Mouse (Mus musculus) kidney, postnatal 25 days (tissue): Measurements from ENCODE around the gene Ccser1.
"Not testable (repeated sequence)": the region's sequence is repeated elsewhere in the genome, so short reads cannot be mapped to it uniquely, and the experiment has no call there.

Experiments used
- DNase-seq, 2 experiments: peaks; one replicate each; pipeline ENCODE4 v3.0.0; 2021; ENCODE audit warnings: mixed read lengths in 2 of 2

The Ccser1 gene

DNA sequence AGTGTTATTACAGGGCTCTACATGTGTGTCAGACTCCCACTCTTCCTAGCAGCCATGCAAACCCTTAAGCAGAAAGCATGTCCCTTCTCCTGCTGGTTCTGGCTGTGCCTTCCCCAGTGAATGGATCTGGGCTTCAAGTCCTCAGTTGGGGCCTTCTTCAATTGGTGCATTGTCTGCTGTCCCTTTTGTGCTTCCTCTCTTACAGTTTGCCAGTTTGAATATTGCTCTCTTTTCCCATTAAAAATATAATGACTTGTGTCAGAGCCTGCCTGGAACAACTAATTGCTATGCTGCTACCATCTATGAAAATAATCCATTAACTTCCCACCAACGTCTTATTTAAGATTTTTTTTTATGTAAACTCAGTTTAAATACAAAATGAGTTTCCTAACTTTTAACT is 566.2 kb downstream of the Ccser1 start:
- DNase-seq: no peak

DNA sequence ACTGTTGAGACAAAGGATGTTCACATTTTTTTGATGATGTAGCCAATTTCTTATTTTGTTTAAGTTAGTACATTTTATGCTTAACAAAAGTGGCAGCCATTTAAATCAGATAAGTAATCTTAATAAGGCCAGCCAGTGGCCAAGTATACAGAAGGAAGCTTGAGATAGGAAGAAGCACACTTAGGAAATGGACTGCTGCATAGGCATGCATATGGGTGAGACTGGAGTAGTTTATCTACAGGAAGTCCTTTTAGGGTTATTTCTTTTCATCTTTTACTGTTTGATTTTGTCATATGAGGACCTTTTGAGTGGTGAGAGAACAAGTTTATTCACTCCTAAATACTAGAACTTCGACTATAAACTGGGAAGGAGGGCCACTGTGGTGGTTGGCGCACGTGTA is 582.0 kb downstream of the Ccser1 start:
- no peak for DNase-seq

DNA sequence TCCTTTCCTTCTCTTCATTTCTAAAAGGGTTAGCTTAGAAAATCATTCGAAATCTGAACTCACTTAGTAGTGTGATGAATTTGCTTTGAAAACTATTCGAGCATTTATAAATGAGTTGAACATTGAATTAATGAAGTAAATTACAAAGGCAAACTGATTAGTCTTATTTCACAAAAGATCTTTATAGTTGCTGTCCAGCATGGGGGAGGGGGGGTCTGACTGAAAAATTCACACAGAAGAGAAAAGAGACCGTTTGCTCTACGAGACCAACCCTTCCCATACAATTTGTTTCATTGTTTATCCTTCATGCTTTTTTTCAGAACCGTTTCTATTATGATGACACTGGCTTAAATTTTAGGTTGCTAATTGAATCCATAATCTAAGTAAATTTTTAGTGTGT is 583.3 kb downstream of the Ccser1 start:
- DNase-seq: no peak

DNA sequence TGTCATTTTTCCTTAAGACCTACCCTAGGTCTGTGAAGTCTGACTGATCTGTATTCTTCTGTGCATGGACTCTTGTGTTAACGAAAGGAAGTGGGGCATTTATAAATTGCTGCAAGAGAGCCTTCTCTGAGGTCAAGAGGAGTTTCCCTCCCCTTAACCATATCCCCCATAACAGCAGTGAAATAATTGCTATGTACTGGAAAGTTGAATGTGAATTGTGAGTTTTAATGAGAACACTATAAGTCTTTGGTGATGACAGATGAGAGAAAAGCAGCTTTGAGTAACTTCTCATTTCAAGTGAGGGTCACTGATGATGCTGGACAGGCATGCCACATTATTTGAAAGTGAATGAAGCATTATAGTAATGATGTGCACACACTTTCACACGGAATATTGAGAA is 585.7 kb downstream of the Ccser1 start:
- DNase-seq: no peak

DNA sequence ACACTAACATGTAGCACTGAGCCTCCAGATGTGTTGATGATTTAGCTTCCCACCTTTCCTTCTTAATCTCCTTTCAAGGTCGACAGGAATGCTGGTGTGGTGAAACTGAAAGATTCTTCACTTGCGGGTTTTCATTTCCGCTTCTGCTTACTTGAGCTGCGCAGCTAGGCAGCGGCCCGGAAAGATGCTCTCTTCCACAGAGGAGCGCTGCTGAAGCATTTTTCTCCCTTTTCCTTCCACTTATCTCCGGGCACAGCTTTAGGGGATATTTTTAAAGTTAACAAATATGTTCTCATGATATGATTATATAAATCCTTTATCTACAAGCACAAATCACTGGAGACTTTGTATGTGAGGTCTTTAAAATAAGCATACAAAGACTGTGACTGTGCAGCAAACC is 587.0 kb downstream of the Ccser1 start:
- no peak for DNase-seq

DNA sequence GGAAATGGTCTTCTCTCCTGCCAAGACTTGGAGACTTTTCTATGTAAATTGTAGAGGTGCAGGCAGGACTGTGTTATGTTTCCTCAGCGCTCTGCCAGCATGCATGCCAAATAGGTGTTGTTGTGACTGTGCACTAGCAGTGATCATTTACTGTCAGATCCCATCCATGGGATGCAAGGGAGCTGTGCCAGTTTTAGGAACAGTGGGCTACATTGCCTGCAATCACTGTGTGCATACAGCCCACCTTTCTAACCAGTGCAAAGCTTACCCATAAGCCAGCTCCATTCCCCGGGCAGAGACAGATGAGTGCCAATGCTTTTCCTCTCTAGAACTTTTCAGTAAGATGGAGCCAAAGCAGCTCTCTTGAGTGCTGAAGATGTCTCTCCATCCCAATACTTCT is 606.6 kb downstream of the Ccser1 start:
- no peak for DNase-seq

DNA sequence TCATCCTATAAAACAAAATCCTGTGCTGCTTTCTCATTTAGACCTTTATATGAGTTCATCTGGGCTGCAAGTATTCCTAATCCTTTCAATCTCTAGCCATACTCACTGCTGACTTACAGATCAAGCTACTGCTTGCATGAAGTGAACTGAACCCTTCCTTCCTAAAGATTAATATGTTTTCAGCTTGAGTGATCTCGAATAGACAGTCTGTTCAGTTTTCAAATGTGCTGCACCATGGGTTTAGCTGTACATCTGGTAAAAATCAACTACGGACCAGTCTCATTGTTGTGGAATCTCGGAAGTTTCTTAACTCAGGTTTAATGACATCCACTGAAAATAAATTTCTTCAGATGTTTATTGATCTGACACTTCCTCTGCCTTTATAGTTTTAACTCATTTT is 620.8 kb downstream of the Ccser1 start:
- DNase-seq: no peak

DNA sequence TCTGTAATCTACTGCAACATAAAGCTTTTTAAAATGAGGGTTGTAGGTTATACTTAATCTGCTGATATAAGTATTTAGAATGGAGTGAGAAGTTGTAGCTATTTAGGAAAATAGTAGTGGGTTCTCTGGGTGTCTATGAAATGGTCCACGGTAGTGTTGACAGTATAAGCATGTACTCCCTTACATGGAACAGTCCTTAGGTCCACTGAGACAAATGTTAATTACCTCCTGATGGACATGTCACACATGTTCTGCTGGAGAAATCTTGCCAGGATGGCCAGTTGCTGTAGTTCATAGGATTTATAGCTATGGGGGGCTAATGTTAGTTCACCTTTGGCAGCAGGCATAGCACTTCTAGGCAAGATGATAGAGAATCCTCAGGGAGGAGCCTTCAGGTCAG is 625.4 kb downstream of the Ccser1 start:
- no peak for DNase-seq

DNA sequence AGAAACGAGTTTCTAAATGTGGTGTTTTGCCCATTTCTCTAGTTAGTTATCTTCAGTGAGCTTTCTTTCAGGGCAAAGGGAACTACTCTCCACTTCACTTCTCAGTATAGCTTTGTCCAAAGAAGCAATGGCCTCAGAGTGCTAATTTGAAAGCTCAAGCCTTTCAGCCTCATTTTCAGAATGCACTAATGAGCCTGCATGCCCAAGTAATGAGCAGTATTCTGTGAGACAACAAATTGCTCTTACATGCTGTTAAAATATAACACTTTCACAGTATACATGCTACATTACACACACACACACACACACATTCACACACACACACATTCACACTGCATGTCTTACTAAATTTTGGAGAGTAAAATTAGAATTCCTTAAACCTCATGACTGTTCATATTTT is 637.6 kb downstream of the Ccser1 start:
- DNase-seq: no peak

DNA sequence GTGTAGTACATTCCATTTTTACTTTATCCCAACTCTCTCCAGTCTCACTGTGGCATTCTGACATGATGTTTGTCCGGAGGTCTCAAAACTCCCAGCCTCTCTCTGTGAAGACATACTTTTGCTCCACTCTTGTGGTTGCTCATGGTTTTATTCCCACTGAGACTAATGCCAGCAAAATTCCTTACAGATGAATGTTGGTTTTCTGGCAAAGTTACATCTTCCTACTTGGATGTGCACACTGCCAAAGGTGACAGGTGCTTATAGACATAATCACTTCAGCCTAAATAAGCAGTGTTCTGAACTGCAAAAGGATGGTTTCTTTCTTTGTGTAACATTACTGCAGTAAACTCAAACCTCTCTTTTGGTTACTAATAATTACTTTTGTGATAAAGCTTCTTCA is 696.2 kb downstream of the Ccser1 start:
- no peak for DNase-seq

DNA sequence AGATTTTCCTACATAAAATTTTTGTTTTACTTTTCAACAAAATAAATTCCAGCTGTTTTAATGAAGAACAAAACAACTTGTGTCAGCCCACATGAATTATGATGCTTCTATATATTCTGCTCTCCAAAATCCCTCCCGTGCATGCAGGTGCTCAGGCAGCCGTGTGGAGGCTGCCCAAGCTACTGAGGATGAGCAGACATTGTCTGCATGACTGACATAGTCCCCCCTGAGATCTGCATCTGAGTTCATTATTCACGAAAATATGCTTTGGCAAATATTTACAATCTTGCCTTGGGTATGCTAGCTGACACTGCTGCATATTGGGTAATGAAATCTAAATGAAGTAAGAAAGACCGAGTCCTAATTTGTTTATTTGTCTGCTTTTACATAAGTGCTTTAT is 718.1 kb downstream of the Ccser1 start:
- DNase-seq: no peak

DNA sequence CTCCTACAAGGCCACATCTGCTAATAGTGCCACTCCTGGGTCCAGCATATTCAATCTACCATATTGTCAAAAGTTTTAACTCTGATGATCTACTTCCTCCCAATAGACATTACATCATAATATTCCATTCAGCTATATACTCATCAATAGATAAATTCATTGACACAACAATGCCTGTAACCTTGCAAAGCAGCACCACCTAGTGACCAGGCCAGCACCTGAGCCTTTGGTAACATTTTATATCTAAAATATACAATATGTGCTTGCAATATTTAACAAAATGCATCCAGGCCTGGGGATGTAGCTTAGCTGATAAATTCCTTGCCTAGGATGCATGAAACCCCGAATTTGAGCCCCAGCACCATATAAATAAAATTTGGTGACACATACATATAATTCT is 722.6 kb downstream of the Ccser1 start:
- DNase-seq: peak in 1 of 2 experiments; percentile 34

DNA sequence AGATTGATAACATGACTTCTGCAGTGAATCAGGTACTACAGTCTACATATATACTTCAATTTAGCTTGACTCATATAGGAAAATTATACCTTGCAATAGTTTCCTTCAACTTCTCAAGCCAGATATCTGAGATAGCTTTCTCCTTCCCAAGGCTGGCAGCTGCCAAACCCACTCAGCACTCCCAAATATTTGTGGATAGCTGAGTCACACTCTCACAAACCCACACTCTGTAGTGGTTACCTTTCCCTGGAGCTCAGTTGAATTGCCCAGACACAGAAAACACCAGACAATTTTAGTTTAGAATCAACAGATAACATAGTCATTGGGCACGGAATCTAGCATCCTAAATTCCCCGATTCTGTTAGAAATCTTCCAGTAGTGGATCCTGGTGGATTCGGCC is 732.8 kb downstream of the Ccser1 start:
- DNase-seq: no peak

DNA sequence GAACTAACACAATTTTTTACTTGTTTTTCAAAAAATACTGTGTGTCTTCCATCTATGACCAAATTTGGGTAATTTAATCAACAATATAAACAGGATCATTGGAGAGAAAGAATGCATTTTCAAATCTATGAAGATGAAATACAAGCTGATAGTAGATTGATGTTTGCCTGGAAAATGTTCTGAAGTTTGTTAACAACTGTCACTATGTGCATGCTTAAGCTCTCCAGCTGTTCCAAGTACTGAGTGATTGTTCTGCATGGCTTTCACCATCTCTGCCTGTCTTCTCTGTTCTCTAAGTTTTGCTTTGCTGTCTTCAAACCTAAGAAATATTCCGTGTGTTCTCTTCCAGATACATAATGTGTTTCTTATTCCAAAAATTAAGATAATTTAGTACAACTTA is 751.5 kb downstream of the Ccser1 start:
- DNase-seq: no peak

DNA sequence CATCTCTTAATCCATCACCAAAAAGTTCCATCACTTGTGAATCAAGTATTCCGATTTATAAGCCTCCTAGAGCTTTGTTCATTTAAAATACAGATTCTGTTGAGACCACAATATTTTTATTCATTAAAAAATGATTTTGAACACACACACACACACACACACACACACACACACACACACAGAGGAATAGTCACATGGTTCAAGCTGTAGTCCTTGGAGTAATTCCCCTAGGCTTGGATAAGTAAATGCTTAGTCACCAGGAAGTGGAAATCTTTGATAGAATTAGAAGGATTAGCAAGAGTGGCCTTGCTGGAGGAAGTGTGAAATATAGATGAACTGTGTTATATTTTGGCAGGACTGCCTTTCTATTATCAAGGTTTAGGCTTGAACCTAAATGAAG is 756.5 kb downstream of the Ccser1 start:
- DNase-seq: no peak

DNA sequence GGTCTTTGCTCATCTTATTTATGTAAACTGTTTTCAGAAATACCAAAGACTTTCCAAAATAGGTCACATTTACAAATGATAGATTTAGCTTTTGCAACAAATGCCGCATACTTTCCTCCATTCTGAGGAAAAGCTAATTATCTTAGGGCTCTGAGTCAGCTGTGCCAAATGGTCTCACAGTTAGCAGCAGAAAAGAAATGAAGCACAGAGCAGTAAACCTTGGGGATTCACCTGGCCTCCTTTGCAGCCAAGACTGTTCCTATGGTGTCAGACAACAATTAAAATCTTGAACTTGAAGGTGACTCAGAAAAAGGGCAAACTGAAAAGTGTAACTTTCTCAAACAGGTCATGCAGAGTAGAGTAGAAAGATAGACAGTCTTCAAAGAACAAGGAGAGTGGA is 759.1 kb downstream of the Ccser1 start:
- no peak for DNase-seq

DNA sequence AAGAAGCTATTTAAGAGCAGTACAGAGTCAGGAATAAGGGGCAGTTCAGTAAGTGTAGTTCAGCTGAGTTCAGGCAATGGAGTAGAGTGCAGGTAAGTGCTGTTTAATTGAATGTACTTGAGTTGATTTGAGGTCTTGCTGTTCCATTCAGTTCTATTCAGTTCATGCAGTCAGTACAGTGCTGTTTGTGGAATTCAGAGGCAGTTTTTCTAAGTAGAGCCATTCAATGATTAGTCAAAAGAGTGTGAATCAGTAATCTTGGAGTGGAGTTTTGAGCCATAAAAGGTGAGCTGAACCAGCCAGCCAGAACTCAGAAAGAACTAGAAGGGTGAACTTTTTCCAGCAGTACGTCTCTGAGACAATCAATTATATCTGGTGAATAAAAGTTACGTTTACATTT is 773.6 kb downstream of the Ccser1 start:
- DNase-seq: peak in 1 of 2 experiments; percentile 2

DNA sequence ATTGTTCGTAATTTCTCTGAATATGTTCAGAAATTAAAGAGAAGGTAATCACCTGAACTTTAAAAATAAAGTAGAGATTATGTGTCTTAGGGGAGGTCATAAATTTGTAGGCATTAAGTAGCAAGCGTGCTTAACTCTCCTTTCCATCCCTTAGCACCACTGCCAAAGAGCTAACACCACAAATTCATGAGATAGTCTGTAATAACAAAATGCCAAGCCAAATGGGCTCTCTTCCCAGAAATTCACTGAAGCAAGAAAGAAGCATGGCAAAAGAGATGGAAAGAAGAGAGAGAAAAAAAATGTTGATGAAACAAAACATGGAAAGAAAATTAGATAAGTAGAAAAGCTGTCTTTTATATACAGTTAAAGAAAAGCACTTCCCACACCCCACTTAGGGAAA is 796.8 kb downstream of the Ccser1 start:
- peak in 1 of 2 experiments; percentile 2 for DNase-seq

DNA sequence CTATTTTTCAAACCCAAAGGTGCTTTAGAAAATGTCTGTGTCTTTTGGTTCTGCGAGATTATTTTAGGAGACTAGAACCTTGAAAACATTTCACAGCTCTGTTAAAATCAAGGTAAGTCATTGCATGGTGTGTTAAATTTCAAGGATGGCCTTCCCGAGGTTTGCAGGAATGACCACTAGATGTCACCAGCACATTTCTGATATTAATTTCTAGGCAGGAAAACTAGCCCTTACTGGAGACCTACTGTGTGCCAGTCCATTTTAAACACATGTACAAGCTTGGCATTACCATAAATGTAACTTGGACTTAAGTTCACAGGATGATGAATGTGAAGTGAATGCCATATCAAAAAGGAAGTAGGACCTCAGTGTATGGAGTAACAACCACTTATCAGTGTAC is 798.3 kb downstream of the Ccser1 start:
- no peak for DNase-seq

DNA sequence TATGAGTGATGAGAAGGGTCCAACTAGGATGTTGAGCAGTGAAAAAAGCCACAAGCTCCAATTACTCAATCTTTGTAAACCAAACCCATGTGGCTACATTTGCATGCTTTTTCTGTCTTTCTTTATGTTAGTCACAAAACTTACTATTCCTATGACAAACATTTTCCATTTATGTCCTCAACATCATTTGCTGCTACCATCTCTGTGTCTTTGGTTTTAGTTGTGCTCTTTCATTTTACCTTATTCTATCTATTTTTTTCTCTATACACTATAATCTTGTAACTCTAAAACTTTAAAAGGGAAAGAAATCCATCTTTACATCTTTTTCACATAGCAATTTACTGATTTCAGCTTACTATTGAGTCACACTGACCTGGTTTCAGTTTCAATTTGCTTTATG is 834.2 kb downstream of the Ccser1 start:
- no peak for DNase-seq

DNA sequence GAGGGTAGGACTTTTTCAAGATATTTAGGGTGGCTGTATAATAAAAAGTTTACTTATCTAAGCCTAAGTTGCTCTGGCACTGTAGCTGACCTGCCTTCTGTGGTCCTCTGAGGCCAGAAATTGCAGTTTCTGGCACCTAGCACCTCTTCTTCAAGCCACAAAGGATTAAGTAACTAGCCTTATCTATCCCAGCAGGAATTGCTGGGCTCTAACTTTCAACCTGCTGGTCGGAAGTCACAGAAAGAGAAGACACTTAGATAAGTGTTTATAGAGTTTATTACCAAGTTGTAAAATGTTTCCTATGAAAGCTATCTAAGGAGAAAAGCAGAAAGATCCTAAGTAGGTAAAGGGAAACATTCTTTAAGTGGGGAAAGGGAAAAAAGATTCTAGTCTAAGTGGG is 864.3 kb downstream of the Ccser1 start:
- DNase-seq: no peak

DNA sequence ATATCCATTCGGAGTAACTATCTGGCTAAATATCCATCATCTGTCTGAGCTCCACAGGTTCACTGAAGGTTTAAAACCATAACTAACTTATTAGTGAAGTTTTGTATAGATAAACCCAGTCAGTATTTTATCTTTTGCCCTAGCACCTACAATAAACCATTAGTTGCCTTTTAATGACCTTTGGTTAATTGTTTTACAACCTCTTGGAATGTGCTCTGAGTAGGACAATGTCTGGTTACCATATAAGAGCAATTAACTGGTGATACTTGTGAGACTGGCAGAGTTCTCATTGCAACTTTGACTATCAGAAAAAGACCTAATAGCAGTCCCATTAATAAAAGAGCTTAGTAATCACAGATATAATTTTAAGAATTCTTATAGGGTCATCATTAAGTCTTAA is 864.9 kb downstream of the Ccser1 start:
- not testable (repeated sequence) for DNase-seq

DNA sequence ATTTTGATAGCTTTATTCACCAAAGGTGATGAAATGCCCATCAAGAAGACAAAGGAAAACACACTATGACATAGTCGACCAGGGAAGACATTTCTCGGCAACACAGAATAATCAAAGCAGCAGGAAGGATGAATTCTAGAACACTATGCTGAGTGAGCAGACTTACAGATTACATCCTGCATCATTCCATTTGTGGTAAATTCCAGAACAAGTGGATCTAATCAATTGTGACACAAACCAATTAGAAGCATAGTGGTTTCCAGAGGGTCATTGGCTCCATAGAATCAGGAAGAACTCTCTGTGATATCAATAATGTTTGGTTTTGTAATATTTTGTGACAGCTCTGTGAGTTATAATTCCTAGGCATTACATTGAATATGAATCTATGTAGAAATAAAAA is 875.2 kb downstream of the Ccser1 start:
- no peak for DNase-seq

DNA sequence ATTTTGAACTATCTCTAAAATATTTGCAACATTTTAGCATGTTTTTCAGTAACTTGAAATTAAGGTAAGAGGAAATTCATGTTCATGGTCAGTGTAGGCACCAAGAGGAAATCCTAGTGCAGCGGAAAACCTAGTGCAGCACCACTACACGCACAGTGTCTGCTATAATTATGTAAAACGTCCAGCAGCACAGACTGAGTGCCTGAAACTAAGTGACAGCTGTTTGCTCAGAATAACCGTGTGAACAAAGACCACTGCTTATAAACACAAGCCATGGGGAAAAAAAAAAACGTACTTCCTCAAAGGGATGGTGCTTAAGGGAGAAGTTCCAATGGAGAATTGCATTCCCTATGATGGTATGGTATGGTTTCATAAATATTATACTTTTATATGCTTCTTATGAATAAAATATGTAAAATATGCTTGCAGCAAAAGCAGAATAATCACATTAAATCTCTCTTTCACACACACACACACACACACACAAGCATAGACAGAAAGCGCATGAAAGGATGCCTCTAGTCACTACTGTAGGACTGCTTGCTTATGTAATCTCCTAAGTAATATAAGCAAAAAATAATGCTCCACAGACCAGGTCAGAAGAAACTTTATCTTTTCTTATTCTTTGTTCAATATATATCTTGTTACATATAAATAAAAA is 886.4 kb downstream of the Ccser1 start:
- DNase-seq: no peak

DNA sequence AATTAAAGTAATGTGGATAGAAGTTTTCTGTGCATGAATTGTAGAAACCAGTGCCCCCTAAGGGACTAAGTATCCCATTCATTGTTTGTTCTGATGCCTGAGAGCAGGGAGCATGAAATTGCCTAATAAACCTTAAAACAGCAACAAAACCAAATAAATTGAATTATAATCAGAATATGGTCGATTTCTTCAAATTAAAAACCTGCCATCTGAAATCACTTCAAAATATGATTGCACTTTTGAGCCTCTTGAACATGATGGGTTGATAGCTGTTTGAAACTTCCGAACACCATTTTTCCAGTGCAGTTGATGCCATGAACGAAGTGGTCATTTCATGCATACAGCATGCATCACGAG is 886.9 kb downstream of the Ccser1 start:
- no peak for DNase-seq

DNA sequence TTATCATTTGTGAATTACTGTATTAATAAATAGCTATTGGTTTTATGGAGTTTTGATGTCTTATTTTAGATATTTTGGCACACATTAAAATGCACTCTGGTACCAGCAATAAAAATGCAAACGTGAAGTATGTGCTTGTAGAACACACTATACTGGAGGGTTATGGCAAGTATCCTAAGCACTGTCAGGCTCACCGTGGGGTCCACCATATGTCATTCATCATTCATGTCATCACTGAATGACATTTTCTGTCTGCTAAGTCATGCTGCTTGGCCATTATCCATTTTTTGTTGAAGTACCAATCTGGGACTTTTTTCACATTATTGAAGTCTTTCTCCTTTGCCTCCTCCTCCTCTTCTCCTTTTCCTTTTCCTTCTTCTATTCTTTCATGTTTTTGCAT is 925.3 kb downstream of the Ccser1 start:
- no peak for DNase-seq
